Mouse (Mus musculus): ENCODE results near the gene Arl11. TPM values are rescaled to one million over a fixed set of nuclear protein-coding genes. Genes with fewer than 3 reads are reported as not detected.

The Arl11 gene
- polyA plus RNA-seq, 1 experiment from 2014 or later: 0.37 TPM

Other genes with a start within 250 kb of the Arl11 start
- gene Sacs, start 171.3 kb upstream of the Arl11 start, polyA plus RNA-seq (2014; fragmentation: Nextera tagmentation; extraction: Ambion mirVana): 12.9 and 19.5 TPM in 2 replicates
- 0.27 and 0.29 TPM in 2 replicates for gene Sgcg, start 51.3 kb upstream of the Arl11 start, polyA plus RNA-seq (2014; fragmentation: Nextera tagmentation; extraction: Ambion mirVana)
- 10.9 and 11.1 TPM in 2 replicates for gene Ebpl, start 50.7 kb downstream of the Arl11 start, polyA plus RNA-seq (2014; fragmentation: Nextera tagmentation; extraction: Ambion mirVana)
- 82.1 and 95.0 TPM in 2 replicates for gene Kpna3, start 130.1 kb downstream of the Arl11 start, polyA plus RNA-seq (2014; fragmentation: Nextera tagmentation; extraction: Ambion mirVana)
- 61.4 and 66.3 TPM in 2 replicates for gene Spryd7, start 247.1 kb downstream of the Arl11 start, polyA plus RNA-seq (2014; fragmentation: Nextera tagmentation; extraction: Ambion mirVana)